Mouse (Mus musculus): ENCODE measurements around the gene Rhobtb1. TPM values are rescaled to one million over a fixed set of nuclear protein-coding genes. Genes with fewer than 3 reads are reported as not detected.

Rhobtb1 gene
- total RNA-seq, 2 experiments from 2014 or later: 4.7 to 9.3 TPM

GRCm38 (mm10) chr10:69161503-69161902 lies 10.3 kb downstream of the Rhobtb1 start:
- DNase-seq (ENCODE audit: low spot score in 2 of 2): no peak
- intact Hi-C loops (cut with DNase I): loop anchor here (10.0 kb wide), 1 partner anchor 257 kb away; no protein-coding TSS in a partner anchor

GRCm38 (mm10) chr10:69162577-69162976 lies 11.3 kb downstream of the Rhobtb1 start:
- intact Hi-C loops (cut with DNase I): loop anchor here (10.0 kb wide), 1 partner anchor 258 kb away; no protein-coding TSS in a partner anchor
- DNase-seq (ENCODE audit: low spot score in 2 of 2): no peak

- intact Hi-C loops (cut with DNase I): loop anchor here (10.0 kb wide), 1 partner anchor 258 kb away; no protein-coding TSS in a partner anchor
- no peak for DNase-seq (ENCODE audit: low spot score in 2 of 2)
These were observed 12.0 kb downstream of the Rhobtb1 start for GRCm38 (mm10) chr10:69163216-69163615.

- intact Hi-C loops (cut with DNase I): loop anchor here (10.0 kb wide), 1 partner anchor 260 kb away; no protein-coding TSS in a partner anchor
- no peak for DNase-seq (ENCODE audit: low spot score in 2 of 2)
These were observed 13.9 kb downstream of the Rhobtb1 start for GRCm38 (mm10) chr10:69165125-69165524.

- intact Hi-C loops (cut with DNase I): loop anchor here (10.0 kb wide), 1 partner anchor 261 kb away; no protein-coding TSS in a partner anchor
- no peak for DNase-seq (ENCODE audit: low spot score in 2 of 2)
These were observed 14.6 kb downstream of the Rhobtb1 start for GRCm38 (mm10) chr10:69165847-69166246.

- intact Hi-C loops (cut with DNase I): loop anchor here (10.0 kb wide), 1 partner anchor 262 kb away; no protein-coding TSS in a partner anchor
- DNase-seq (ENCODE audit: low spot score in 2 of 2): no peak
These were observed 15.3 kb downstream of the Rhobtb1 start for GRCm38 (mm10) chr10:69166514-69166913.

GRCm38 (mm10) chr10:69172412-69172811 lies 21.2 kb downstream of the Rhobtb1 start:
- no peak for DNase-seq (ENCODE audit: low spot score in 2 of 2)
- intact Hi-C loops (cut with DNase I): no loop called here

- DNase-seq (ENCODE audit: low spot score in 2 of 2): no peak
- intact Hi-C loops (cut with DNase I): no loop called here
These were observed 24.9 kb downstream of the Rhobtb1 start for GRCm38 (mm10) chr10:69176116-69176515.

GRCm38 (mm10) chr10:69179341-69179740 lies 28.1 kb downstream of the Rhobtb1 start:
- intact Hi-C loops (cut with DNase I): no loop called here
- no peak for DNase-seq (ENCODE audit: low spot score in 2 of 2)

- intact Hi-C loops (cut with DNase I): no loop called here
- DNase-seq (ENCODE audit: low spot score in 2 of 2): no peak
These were observed 29.8 kb downstream of the Rhobtb1 start for GRCm38 (mm10) chr10:69180997-69181396.

- intact Hi-C loops (cut with DNase I): loop anchor here (5.0 kb wide), 1 partner anchor 137 kb away; no protein-coding TSS in a partner anchor
- DNase-seq (ENCODE audit: low spot score in 2 of 2): no peak
These were observed 33.7 kb downstream of the Rhobtb1 start for GRCm38 (mm10) chr10:69184903-69185302.

- intact Hi-C loops (cut with DNase I): loop anchor here (5.0 kb wide), 1 partner anchor 137 kb away; no protein-coding TSS in a partner anchor
- no peak for DNase-seq (ENCODE audit: low spot score in 2 of 2)
These were observed 34.2 kb downstream of the Rhobtb1 start for GRCm38 (mm10) chr10:69185431-69185830.

- peak; percentile 48 to 56 for DNase-seq (ENCODE audit: low spot score in 2 of 2)
- intact Hi-C loops (cut with DNase I): loop anchor here (1.0 to 5.0 kb wide), 3 partner anchors 27 to 136 kb away; partner anchors contain the start of gene A930033H14Rik
These were observed 35.0 kb downstream of the Rhobtb1 start for GRCm38 (mm10) chr10:69185894-69186893.

- no peak for DNase-seq (ENCODE audit: low spot score in 2 of 2)
- intact Hi-C loops (cut with DNase I): loop anchor here (2.0 to 5.0 kb wide), 2 partner anchors 25 to 134 kb away; partner anchors contain the start of gene A930033H14Rik
These were observed 36.7 kb downstream of the Rhobtb1 start for GRCm38 (mm10) chr10:69187773-69188443.

GRCm38 (mm10) chr10:69190434-69191160 lies 39.4 kb downstream of the Rhobtb1 start:
- intact Hi-C loops (cut with DNase I): no loop called here

GRCm38 (mm10) chr10:69192266-69192665 lies 41.0 kb downstream of the Rhobtb1 start:
- intact Hi-C loops (cut with DNase I): no loop called here
- DNase-seq (ENCODE audit: low spot score in 2 of 2): no peak

More at GRCm38 (mm10) chr10:69190434-69191160, 39.4 kb downstream of the Rhobtb1 start:
- DNase-seq (ENCODE audit: low spot score in 2 of 2): no peak

- no peak for DNase-seq (ENCODE audit: low spot score in 2 of 2)
- intact Hi-C loops (cut with DNase I): no loop called here
These were observed 42.5 kb downstream of the Rhobtb1 start for GRCm38 (mm10) chr10:69193721-69194120.

GRCm38 (mm10) chr10:69204677-69205400 lies 53.6 kb downstream of the Rhobtb1 start:
- intact Hi-C loops (cut with DNase I): no loop called here
- no peak for DNase-seq (ENCODE audit: low spot score in 2 of 2)
